Mouse (Mus musculus): ENCODE results near the gene Tmem204. TPM values are rescaled to one million over a fixed set of nuclear protein-coding genes. Genes with fewer than 3 reads are reported as not detected.

Gene Tmem204
- polyA plus RNA-seq, 1 experiment from 2014 or later, result 11.7 TPM

DNA sequence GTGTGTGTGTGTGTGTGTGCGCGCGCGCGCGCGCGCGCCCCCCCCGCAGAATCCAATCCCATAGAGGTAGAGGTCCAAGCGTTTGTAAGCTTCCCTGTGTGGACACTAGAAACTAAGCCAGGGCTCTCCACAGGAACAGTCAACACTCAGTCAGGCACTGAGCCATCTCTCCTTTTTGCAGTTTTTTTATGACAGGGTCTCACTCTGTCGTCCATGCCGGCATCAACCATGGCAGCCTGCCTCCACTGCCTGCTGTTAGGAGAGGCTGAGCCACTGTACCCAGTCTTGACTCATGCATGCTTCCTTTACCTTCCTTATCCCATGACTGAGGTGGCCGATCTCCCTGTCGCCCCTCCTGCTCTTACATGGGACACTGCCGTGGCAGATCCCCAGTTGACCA, 24.4 kb upstream of the Tmem204 start:
- no peak for ATAC-seq (replicated peaks; ENCODE audit: insufficient number of reproducible peaks, low FRiP score, low TSS enrichment, low read depth)
- Histone ChIP-seq H3K27me3 (ENCODE audit: control insufficient read depth, insufficient read depth, low read length) (no peaks in the 10 kb centered on the region), H3K9ac (replicated peaks; ENCODE audit: low read length) (no peak overlapping the region), H3K36me3 (replicated peaks; ENCODE audit: control insufficient read depth, insufficient read depth, low read depth, low read length) (peaks cover 3% of the 10 kb centered on the region; the same call in 1 of the 2 replicates), H3K4me3 (ENCODE audit: low read depth, low read length) (no peak overlapping the region), H3K4me2 (ENCODE audit: low read depth, low read length) (no peak overlapping the region), H3K4me1 (ENCODE audit: control insufficient read depth, insufficient read depth, low read length) (no peaks in the 10 kb centered on the region), H3K9me3 (replicated peaks; ENCODE audit: control insufficient read depth, low read length) (no peaks in the 10 kb centered on the region), H3K27ac (replicated peaks; ENCODE audit: low read depth, low read length) (no peak overlapping the region)
- no peak for DNase-seq (ENCODE audit: low spot score)
- 91% methylated on average over 12 of the region's 16 CpGs for WGBS

DNA sequence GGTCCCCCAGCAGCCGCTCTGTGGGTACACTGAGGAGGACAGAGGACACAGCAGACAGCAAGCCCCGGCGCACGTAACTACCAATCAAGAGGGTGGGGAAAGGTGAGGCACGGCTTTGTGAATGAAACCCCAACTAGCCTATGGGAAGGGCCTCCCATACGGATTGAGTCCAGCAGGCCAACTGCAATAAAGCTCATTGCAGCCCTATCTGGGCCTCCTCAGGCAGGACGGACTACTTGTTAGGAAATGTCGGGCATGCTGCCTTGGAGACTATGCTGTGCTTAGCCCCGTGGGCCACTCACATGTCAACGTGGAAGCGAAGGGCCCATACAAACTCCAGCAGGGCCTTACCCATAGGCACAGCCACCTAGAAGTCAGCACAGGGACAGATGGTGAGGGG, 17.9 kb upstream of the Tmem204 start:
- no peaks in the 10 kb centered on the region for H3K27me3 ChIP-seq (ENCODE audit: control insufficient read depth, insufficient read depth, low read length)
- H3K9me3 ChIP-seq (replicated peaks; ENCODE audit: control insufficient read depth, low read length), result no peaks in the 10 kb centered on the region
- H3K27ac ChIP-seq (replicated peaks; ENCODE audit: low read depth, low read length), result no peak overlapping the region
- H3K9ac ChIP-seq (replicated peaks; ENCODE audit: low read length), result no peak overlapping the region
- ATAC-seq (replicated peaks; ENCODE audit: insufficient number of reproducible peaks, low FRiP score, low TSS enrichment, low read depth) (no peak), DNase-seq (ENCODE audit: low spot score) (no peak)
- 94% methylated on average over 11 of the region's 11 CpGs for WGBS
- H3K36me3 ChIP-seq (replicated peaks; ENCODE audit: control insufficient read depth, insufficient read depth, low read depth, low read length), result no peaks in the 10 kb centered on the region; the same call in none of the 2 replicates
- no peak overlapping the region for H3K4me3 ChIP-seq (ENCODE audit: low read depth, low read length)
- H3K4me1 ChIP-seq (ENCODE audit: control insufficient read depth, insufficient read depth, low read length), result no peaks in the 10 kb centered on the region
- H3K4me2 ChIP-seq (ENCODE audit: low read depth, low read length), result no peak overlapping the region

DNA sequence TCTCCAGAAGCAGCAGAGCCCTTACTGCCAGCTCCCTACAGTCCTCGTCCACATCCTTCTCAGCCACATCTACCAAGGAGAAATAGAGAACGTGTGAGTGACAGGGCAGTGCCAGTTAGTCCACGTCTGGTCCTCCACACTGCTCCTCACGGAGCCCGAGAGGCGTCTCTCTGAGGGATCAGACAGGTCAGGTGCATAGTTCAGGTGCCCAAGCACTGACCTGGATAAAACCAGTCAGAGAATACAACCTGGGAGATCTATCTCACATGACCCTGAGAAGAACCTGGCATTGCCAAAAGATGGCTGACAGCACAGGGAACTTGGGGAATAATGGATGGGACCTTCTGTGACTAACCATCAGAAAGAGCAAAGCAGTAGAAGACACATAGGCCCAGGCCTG, 16.7 kb upstream of the Tmem204 start:
- no peak for ATAC-seq (replicated peaks; ENCODE audit: insufficient number of reproducible peaks, low FRiP score, low TSS enrichment, low read depth)
- Histone ChIP-seq H3K9me3 (replicated peaks; ENCODE audit: control insufficient read depth, low read length) (no peaks in the 10 kb centered on the region), H3K4me3 (ENCODE audit: low read depth, low read length) (no peak overlapping the region), H3K27me3 (ENCODE audit: control insufficient read depth, insufficient read depth, low read length) (no peaks in the 10 kb centered on the region), H3K4me1 (ENCODE audit: control insufficient read depth, insufficient read depth, low read length) (no peaks in the 10 kb centered on the region), H3K36me3 (replicated peaks; ENCODE audit: control insufficient read depth, insufficient read depth, low read depth, low read length) (no peaks in the 10 kb centered on the region; the same call in none of the 2 replicates), H3K9ac (replicated peaks; ENCODE audit: low read length) (no peak overlapping the region), H3K27ac (replicated peaks; ENCODE audit: low read depth, low read length) (no peak overlapping the region), H3K4me2 (ENCODE audit: low read depth, low read length) (no peak overlapping the region)
- no peak for DNase-seq (ENCODE audit: low spot score)
- WGBS, result 82% methylated on average over 6 of the region's 6 CpGs

DNA sequence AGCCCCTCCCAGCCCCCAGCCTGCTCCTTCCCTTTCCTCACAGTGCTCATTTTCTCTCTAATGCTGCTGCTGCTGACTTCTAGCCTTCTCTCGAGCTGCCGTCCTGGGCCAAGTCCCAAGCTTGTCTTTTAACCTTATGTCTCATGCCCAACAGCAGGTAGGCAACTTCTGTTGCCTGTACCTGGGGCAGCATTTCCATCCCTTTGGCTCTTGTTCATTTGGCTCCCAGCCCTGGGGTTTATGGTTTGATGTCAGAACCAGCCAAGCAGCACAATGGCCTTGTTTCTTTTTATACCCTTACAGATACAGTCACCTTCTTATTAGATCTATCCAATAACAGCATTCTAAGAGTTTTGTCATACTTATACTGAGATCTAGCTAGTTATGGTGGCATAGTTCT, 12.8 kb upstream of the Tmem204 start:
- Histone ChIP-seq H3K36me3 (replicated peaks; ENCODE audit: control insufficient read depth, insufficient read depth, low read depth, low read length) (peaks cover 3% of the 10 kb centered on the region), H3K27ac (replicated peaks; ENCODE audit: low read depth, low read length) (no peak overlapping the region), H3K4me1 (ENCODE audit: control insufficient read depth, insufficient read depth, low read length) (no peaks in the 10 kb centered on the region), H3K27me3 (ENCODE audit: control insufficient read depth, insufficient read depth, low read length) (no peaks in the 10 kb centered on the region), H3K9me3 (replicated peaks; ENCODE audit: control insufficient read depth, low read length) (no peaks in the 10 kb centered on the region), H3K4me2 (ENCODE audit: low read depth, low read length) (no peak overlapping the region), H3K9ac (replicated peaks; ENCODE audit: low read length) (no peak overlapping the region), H3K4me3 (ENCODE audit: low read depth, low read length) (no peak overlapping the region)
- ATAC-seq (replicated peaks; ENCODE audit: insufficient number of reproducible peaks, low FRiP score, low TSS enrichment, low read depth) (no peak), DNase-seq (ENCODE audit: low spot score) (no peak)
- WGBS, result 88% methylated on average over 2 of the region's 2 CpGs

DNA sequence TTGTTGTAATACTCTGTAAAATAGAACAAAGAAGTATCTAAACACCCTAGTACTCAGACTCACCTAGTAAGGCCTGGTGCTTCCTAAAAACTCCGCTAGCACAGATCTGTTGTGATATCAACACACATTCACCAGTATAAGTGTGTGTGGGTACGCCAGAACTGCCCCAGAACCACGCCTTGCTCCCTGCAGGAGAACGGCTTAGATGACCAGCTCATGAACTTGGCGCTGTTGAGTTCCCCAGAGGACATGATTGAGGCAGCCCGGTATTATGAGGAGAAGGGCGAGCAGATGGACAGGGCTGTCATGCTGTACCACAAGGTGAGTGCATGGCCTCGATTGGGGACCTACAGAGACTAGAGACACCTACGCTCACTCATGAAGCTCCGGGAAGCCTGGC, 7.1 kb upstream of the Tmem204 start:
- Histone ChIP-seq H3K4me2 (ENCODE audit: low read depth, low read length) (no peak overlapping the region), H3K9me3 (replicated peaks; ENCODE audit: control insufficient read depth, low read length) (no peaks in the 10 kb centered on the region), H3K4me3 (ENCODE audit: low read depth, low read length) (no peak overlapping the region), H3K9ac (replicated peaks; ENCODE audit: low read length) (no peak overlapping the region), H3K27me3 (ENCODE audit: control insufficient read depth, insufficient read depth, low read length) (no peaks in the 10 kb centered on the region), H3K27ac (replicated peaks; ENCODE audit: low read depth, low read length) (no peak overlapping the region), H3K36me3 (replicated peaks; ENCODE audit: control insufficient read depth, insufficient read depth, low read depth, low read length) (0 out of 2 replicates have a peak, but pooled peaks cover 3% of the 10 kb centered on the region), H3K4me1 (ENCODE audit: control insufficient read depth, insufficient read depth, low read length) (no peaks in the 10 kb centered on the region)
- ATAC-seq (replicated peaks; ENCODE audit: insufficient number of reproducible peaks, low FRiP score, low TSS enrichment, low read depth), result no peak
- no peak for DNase-seq (ENCODE audit: low spot score)
- WGBS, result 92% methylated on average over 10 of the region's 10 CpGs

DNA sequence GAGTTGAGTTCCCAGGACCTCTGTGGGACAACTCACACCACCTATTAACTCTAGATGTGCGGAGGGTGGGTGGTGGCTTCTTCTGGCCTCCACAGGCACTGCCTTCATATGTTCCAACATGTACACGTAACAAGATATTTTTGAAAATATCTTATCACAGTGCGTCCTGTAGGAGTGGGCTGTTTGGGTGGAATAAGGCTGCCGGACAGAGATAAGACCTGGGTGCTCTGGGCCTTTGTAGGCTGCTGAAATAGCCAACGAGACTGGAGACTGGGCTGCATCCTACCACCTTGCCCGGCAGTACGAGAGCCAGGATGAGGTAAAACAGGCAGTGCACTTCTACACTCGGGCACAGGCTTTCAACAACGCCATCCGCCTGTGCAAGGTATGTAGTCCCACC, 5.8 kb upstream of the Tmem204 start:
- ATAC-seq (replicated peaks; ENCODE audit: insufficient number of reproducible peaks, low FRiP score, low TSS enrichment, low read depth) (no peak), DNase-seq (ENCODE audit: low spot score) (no peak)
- Histone ChIP-seq H3K4me1 (ENCODE audit: control insufficient read depth, insufficient read depth, low read length) (no peaks in the 10 kb centered on the region; the same call in 1 of the 2 replicates), H3K9me3 (replicated peaks; ENCODE audit: control insufficient read depth, low read length) (no peaks in the 10 kb centered on the region), H3K27ac (replicated peaks; ENCODE audit: low read depth, low read length) (no peak overlapping the region), H3K36me3 (replicated peaks; ENCODE audit: control insufficient read depth, insufficient read depth, low read depth, low read length) (0 out of 2 replicates have a peak, but pooled peaks cover 3% of the 10 kb centered on the region), H3K27me3 (ENCODE audit: control insufficient read depth, insufficient read depth, low read length) (no peaks in the 10 kb centered on the region), H3K4me2 (ENCODE audit: low read depth, low read length) (no peak overlapping the region), H3K9ac (replicated peaks; ENCODE audit: low read length) (no peak overlapping the region), H3K4me3 (ENCODE audit: low read depth, low read length) (no peak overlapping the region)
- 92% methylated on average over 10 of the region's 10 CpGs for whole genome bisulfite sequencing

DNA sequence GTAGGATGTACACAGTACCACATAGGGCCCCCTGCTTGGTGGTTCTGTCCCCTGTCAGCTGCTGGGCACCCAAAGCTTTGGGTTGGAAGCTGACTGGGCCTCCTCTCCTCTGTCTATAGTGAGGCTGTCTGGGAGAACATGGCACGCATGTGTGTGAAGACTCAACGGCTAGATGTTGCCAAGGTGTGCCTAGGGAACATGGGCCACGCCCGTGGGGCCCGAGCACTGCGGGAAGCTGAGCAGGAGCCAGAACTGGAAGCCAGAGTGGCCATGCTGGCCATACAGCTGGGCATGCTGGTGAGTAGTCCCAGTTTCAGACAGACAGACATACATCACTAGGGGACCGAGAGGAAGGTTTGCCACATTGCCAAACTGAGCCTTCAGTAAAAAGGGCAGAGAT, 3.3 kb upstream of the Tmem204 start:
- ATAC-seq (replicated peaks; ENCODE audit: insufficient number of reproducible peaks, low FRiP score, low TSS enrichment, low read depth) (no peak), DNase-seq (ENCODE audit: low spot score) (no peak)
- Histone ChIP-seq H3K9ac (replicated peaks; ENCODE audit: low read length) (no peak overlapping the region), H3K27ac (replicated peaks; ENCODE audit: low read depth, low read length) (no peak overlapping the region), H3K9me3 (replicated peaks; ENCODE audit: control insufficient read depth, low read length) (no peaks in the 10 kb centered on the region), H3K36me3 (replicated peaks; ENCODE audit: control insufficient read depth, insufficient read depth, low read depth, low read length) (no peaks in the 10 kb centered on the region), H3K4me1 (ENCODE audit: control insufficient read depth, insufficient read depth, low read length) (no peaks in the 10 kb centered on the region; the same call in none of the 2 replicates), H3K27me3 (ENCODE audit: control insufficient read depth, insufficient read depth, low read length) (no peaks in the 10 kb centered on the region), H3K4me2 (ENCODE audit: low read depth, low read length) (no peak overlapping the region), H3K4me3 (ENCODE audit: low read depth, low read length) (no peak overlapping the region)
- WGBS, result 93% methylated on average over 7 of the region's 7 CpGs

DNA sequence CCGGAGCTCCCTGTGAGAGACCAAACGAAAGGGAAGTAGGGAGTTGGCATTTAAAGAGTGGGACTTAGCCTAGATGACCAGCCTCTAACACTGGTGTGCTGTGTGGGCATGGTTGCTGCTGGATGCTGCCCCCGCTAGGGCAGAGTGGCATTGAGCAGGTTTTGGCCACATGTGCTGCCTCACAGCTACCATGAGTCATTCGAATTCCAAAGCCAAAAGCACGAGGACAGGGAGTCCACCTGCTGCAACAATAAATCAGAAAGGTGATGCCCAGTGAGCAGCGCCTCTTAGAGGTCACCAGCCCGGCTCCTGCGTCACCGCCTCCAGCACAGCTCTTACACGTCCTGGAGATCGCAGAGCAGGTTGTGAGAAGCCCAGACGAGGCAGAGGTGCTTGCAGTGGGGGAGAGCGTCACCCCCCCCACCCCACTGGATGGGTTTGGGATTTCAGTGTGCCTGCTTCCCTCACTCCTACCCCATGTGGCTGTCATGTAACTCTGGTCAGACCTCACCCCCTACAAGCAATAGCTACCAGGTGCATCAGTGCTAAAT, 1.5 kb upstream of the Tmem204 start:
- ATAC-seq (replicated peaks; ENCODE audit: insufficient number of reproducible peaks, low FRiP score, low TSS enrichment, low read depth) (no peak), DNase-seq (ENCODE audit: low spot score) (no peak)
- Histone ChIP-seq H3K4me3 (ENCODE audit: low read depth, low read length) (no peak overlapping the region), H3K9me3 (replicated peaks; ENCODE audit: control insufficient read depth, low read length) (no peaks in the 10 kb centered on the region), H3K27me3 (ENCODE audit: control insufficient read depth, insufficient read depth, low read length) (no peaks in the 10 kb centered on the region), H3K27ac (replicated peaks; ENCODE audit: low read depth, low read length) (peak overlapping the region; percentile 84; the same call in 1 of the 2 replicates), H3K36me3 (replicated peaks; ENCODE audit: control insufficient read depth, insufficient read depth, low read depth, low read length) (no peaks in the 10 kb centered on the region), H3K9ac (replicated peaks; ENCODE audit: low read length) (no peak overlapping the region), H3K4me2 (ENCODE audit: low read depth, low read length) (no peak overlapping the region), H3K4me1 (ENCODE audit: control insufficient read depth, insufficient read depth, low read length) (peaks cover 3% of the 10 kb centered on the region)
- WGBS, result 80% methylated on average over 13 of the region's 13 CpGs

Data from embryonic facial prominence, embryonic 11.5 days (tissue).